Mouse (Mus musculus) heart, adult 10 weeks (tissue): ENCODE measurements around the gene Wfikkn1. TPM values are rescaled to one million over a fixed set of nuclear protein-coding genes. Genes with fewer than 3 reads are reported as not detected.

Source experiments
- polyA plus RNA-seq: library from polyadenylated mRNA; stranded (reverse); fragments of 350-450 nt; fragmentation: Illumina TruSeq; extraction: RNeasy Lipid Tissue Mini Kit (QIAGEN cat#74804); gene quantifications from one replicate; pipeline ENCODE4 v1.2.3, GENCODE M21; 2014; ENCODE audit warnings: low read depth, low replicate concordance

The Wfikkn1 gene
- not detected for polyA plus RNA-seq

GRCm38 (mm10) chr17:25880196-25880910, at the start of gene Wfikkn1:
Wfikkn1 (minus strand) TSS chr17:25880858.

GRCm38 (mm10) chr17:25919144-25919785, 38.6 kb upstream of the Wfikkn1 start, which contains the start of gene Rab40c:
Rab40c (minus strand) TSS chr17:25919727.

GRCm38 (mm10) chr17:25874721-25875170, 5.9 kb downstream of the Wfikkn1 start, which contains the start of gene Mettl26:
Mettl26 (plus strand) TSS chr17:25875074.

GRCm38 (mm10) chr17:25868601-25869191, 12.0 kb downstream of the Wfikkn1 start, which contains the start of gene Mcrip2:
Mcrip2 (minus strand) TSS chr17:25868764.

GRCm38 (mm10) chr17:25860832-25861703, 19.6 kb downstream of the Wfikkn1 start, which contains the start of gene Wdr90:
Wdr90 (minus strand) TSS chr17:25861501.

GRCm38 (mm10) chr17:25844396-25844901, 36.2 kb downstream of the Wfikkn1 start, which contains the start of gene Rhot2:
Rhot2 (minus strand) TSS chr17:25844851.

GRCm38 (mm10) chr17:25841117-25841880, 39.4 kb downstream of the Wfikkn1 start, which contains the start of gene Gm20683:
Gm20683 (minus strand) TSS chr17:25841763.

GRCm38 (mm10) chr17:25837076-25837410, 43.6 kb downstream of the Wfikkn1 start, which contains the start of gene Rhbdl1:
Rhbdl1 (minus strand) TSS chr17:25837295.

GRCm38 (mm10) chr17:25833291-25833663, 47.4 kb downstream of the Wfikkn1 start, which contains the start of gene Stub1:
Stub1 (minus strand) TSS chr17:25833404.

GRCm38 (mm10) chr17:25828712-25829557, 51.7 kb downstream of the Wfikkn1 start, which contains the start of gene Jmjd8:
Jmjd8 (plus strand) TSS chr17:25828867.

Other genes starting within 250 kb of the Wfikkn1 start
- 0.99 TPM for gene Gng13, start 163.7 kb downstream of the Wfikkn1 start, polyA plus RNA-seq
- 1.4 TPM for gene Chtf18, start 153.4 kb downstream of the Wfikkn1 start, polyA plus RNA-seq
- 9.4 TPM for gene Rpusd1, start 153.2 kb downstream of the Wfikkn1 start, polyA plus RNA-seq
- gene Mslnl, start 144.8 kb downstream of the Wfikkn1 start, polyA plus RNA-seq: not detected
- 18.6 TPM for gene Msln, start 126.5 kb downstream of the Wfikkn1 start, polyA plus RNA-seq
- 41.3 TPM for gene Narfl, start 107.1 kb downstream of the Wfikkn1 start, polyA plus RNA-seq
- gene Haghl, start 95.2 kb downstream of the Wfikkn1 start, polyA plus RNA-seq: 15.1 TPM
- 0.26 TPM for gene Ccdc78, start 94.3 kb downstream of the Wfikkn1 start, polyA plus RNA-seq
- gene Fam173a, start 88.0 kb downstream of the Wfikkn1 start, polyA plus RNA-seq: 41.4 TPM
- gene AC134908.4, start 85.2 kb downstream of the Wfikkn1 start, polyA plus RNA-seq: not detected
- 31.5 TPM for gene Metrn, start 83.7 kb downstream of the Wfikkn1 start, polyA plus RNA-seq
- 2.1 TPM for gene Fbxl16, start 71.8 kb downstream of the Wfikkn1 start, polyA plus RNA-seq
- 11.2 TPM for gene Wdr24, start 57.2 kb downstream of the Wfikkn1 start, polyA plus RNA-seq
- 31.6 TPM for gene Jmjd8, start 52.0 kb downstream of the Wfikkn1 start, polyA plus RNA-seq
- gene Stub1, start 47.5 kb downstream of the Wfikkn1 start, polyA plus RNA-seq: 133 TPM
- gene Rhbdl1, start 43.6 kb downstream of the Wfikkn1 start, polyA plus RNA-seq: 1.1 TPM
- gene Gm20683, start 39.1 kb downstream of the Wfikkn1 start, polyA plus RNA-seq: 4.1 TPM
- gene Rhot2, start 36.0 kb downstream of the Wfikkn1 start, polyA plus RNA-seq: 133 TPM
- gene Wdr90, start 19.4 kb downstream of the Wfikkn1 start, polyA plus RNA-seq: 3.2 TPM
- gene Mcrip2, start 12.1 kb downstream of the Wfikkn1 start, polyA plus RNA-seq: 194 TPM
- 19.7 TPM for gene Mettl26, start 5.8 kb downstream of the Wfikkn1 start, polyA plus RNA-seq
- gene Rab40c, start 38.9 kb upstream of the Wfikkn1 start, polyA plus RNA-seq: 15.4 TPM
- gene Pigq, start 64.1 kb upstream of the Wfikkn1 start, polyA plus RNA-seq: 40.5 TPM
- not detected for gene Nhlrc4, start 64.1 kb upstream of the Wfikkn1 start, polyA plus RNA-seq
- gene A930017K11Rik, start 71.7 kb upstream of the Wfikkn1 start, polyA plus RNA-seq: 0.34 TPM
- gene Capn15, start 104.9 kb upstream of the Wfikkn1 start, polyA plus RNA-seq: 9.9 TPM
- 28.2 TPM for gene Rab11fip3, start 188.7 kb upstream of the Wfikkn1 start, polyA plus RNA-seq
- 12.0 TPM for gene Decr2, start 209.5 kb upstream of the Wfikkn1 start, polyA plus RNA-seq
- gene Nme4, start 214.7 kb upstream of the Wfikkn1 start, polyA plus RNA-seq: 10.3 TPM
- 6.0 TPM for gene Tmem8, start 232.4 kb upstream of the Wfikkn1 start, polyA plus RNA-seq
- 179 TPM for gene Mrpl28, start 242.6 kb upstream of the Wfikkn1 start, polyA plus RNA-seq